Mouse (Mus musculus): ENCODE results near the gene Cysrt1.

Gene Cysrt1

DNA sequence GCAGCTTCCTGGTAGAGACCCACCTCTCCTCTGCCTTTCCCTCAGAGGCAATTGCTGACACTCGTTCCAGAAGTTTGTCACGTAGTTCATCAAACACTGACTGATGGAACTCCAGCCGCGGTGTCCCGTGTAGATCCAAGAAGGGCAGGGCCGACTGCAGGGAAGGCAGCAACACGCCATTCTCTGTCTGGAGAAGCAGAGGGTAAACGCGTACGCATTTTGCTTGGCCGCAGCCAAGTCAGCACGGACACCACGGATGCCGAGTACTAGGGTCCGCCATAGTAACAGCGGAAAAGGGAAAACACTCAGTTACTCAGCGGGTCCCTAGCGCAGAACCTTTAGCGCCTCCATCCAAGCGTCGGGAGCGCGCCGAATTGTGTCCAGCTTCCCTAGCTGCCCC, 31.6 kb downstream of the Cysrt1 start:
- no peak for DNase-seq (ENCODE audit: low read depth, low spot score)

DNA sequence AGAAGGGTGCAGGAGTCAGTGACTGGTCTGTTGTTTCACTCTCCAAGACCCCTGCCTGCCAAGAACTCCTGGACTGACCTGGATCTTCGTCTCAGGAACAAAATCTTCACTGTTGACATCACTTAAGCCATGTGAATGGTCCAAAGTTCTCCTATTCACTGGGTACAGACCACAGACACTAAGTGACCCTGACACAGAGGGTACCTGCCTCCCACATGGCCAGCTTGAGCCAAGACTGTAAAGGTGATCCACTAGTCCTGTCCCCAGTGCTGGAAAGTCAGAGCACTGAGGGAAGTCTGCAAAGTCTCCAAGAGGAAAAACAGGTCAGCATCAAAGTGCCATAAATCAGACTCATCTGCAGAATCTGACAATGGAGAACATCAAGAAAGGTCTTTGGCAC, 34.7 kb downstream of the Cysrt1 start:
- no peak for DNase-seq (ENCODE audit: low read depth, low spot score)

DNA sequence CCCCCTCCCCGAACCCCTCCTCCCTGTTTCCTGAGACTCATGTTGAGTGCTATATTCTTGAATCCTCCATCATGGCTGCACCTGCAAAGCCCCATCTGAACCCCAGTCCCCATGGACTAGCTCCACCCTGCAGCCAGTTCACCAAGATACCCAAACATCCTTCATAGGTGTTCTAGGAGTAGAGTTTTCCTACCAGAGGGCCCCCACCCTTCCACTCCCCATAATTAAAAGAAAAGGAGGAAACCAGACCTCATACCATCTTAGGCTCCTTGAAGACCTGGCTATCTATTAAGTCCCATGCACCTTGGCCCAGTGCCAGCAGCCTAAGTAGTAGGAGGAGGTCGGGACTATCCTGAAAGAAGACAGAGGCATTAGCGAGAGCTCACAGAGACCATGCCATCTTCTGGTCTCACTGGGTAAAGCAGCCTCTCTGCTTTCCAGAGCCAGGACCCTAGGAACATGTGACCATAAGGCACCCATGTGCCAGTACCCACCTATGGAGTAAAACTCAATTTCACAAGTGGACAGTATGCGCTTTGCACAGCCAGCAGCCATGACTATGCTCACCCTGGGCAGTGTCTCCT, 38.5 kb downstream of the Cysrt1 start:
- no peak for DNase-seq (ENCODE audit: low read depth, low spot score)

DNA sequence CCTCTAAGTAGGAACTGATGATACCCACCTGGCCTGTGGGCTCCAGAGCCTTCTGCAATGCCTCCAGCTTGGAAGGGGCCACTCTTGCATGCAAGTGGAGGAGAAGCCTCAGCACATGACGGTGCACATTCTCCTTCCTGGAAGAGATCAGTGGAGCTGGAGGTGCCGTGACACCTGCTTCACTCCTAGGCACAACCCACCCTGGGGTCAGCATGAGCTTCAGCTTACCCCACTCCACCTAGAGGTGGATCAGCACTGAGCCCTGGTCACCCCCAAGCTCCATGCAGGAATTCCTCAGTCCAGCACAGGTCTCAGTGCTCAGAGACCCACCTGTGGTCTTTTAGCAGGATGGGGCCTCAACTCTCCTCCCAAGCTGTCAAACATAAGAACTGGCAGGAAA, 41.6 kb downstream of the Cysrt1 start:
- DNase-seq (ENCODE audit: low read depth, low spot score), result no peak

DNA sequence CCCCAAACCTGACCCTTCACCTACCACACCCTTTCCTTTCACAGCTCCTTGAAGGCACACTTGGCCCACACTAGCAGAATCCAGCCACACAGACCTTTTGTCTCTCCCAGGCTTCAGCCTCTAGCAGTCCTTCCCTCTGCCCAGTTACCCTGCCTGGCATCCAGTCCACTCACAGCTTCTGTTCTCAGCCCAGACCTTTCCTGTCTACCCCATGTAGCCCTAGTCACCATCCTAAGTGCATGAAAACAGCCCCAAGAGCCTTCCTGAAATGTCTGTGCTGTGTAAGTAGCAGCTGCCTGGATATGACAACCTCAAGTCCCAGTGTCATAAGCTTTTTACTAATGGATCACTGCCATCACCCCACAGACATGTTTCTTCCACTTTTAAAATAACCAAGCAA, 44.3 kb downstream of the Cysrt1 start:
- DNase-seq (ENCODE audit: low read depth, low spot score), result no peak

DNA sequence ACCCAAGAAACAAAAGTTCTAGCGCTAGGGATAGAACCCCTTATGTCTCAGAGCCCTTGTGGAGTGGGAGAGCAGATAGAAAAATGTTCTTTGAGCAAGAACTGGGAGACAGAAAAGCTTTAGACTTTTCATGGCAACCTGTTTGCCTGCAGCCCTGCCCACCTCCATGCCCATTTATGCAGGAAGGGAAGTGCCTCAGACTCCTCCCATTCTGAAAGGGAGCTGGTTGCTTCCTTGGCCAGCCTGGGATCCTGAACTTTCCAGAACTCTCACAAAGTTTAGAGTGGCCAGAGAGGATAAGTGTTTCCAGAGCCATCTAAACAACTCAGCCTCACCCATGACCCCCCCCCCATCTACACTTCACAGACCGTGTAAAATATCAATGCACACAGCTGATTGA, 45.1 kb downstream of the Cysrt1 start:
- no peak for DNase-seq (ENCODE audit: low read depth, low spot score)

DNA sequence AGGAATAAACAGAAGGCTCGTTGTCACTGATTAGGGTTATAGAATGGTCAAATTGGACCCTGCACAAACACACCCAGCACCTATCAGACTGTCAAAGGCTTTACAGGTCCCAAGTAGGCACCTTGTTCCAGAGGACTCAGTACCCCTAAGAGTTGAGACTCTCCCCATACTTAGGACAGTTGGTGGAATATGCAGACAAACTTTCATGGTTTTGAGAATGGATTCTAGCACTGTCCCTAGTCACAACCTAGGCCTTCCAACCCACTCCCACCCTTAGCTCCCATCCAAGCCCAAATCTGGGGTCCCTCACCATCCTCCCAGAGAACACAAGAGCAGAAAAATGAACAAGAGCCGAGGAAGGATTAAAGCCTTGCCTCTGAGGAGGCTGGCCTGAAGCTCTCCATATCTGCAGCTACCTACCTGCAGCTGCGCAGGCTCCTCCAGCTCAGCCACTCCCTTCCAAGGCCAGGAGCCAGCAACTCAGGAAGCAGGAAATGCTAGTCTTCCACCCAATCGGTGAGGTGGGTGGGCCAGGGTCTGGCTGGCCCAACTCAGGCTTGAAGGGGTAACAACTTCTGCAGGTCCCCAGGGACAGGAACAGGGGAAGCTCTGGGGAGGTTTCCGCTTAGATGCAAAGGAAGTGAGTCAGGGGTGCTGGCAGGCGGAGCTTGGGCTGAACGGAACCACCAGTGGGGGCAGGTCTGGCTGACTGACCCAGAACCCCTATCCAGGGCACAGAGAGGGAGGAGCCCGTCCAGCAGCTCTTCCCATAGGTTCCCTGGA, 45.9 kb downstream of the Cysrt1 start, which contains the start of gene Tor4a:
Gene Tor4a (minus strand): TSS at position 715 of the 783 bp plus-strand sequence.
- DNase-seq (ENCODE audit: low read depth, low spot score), result no peak

DNA sequence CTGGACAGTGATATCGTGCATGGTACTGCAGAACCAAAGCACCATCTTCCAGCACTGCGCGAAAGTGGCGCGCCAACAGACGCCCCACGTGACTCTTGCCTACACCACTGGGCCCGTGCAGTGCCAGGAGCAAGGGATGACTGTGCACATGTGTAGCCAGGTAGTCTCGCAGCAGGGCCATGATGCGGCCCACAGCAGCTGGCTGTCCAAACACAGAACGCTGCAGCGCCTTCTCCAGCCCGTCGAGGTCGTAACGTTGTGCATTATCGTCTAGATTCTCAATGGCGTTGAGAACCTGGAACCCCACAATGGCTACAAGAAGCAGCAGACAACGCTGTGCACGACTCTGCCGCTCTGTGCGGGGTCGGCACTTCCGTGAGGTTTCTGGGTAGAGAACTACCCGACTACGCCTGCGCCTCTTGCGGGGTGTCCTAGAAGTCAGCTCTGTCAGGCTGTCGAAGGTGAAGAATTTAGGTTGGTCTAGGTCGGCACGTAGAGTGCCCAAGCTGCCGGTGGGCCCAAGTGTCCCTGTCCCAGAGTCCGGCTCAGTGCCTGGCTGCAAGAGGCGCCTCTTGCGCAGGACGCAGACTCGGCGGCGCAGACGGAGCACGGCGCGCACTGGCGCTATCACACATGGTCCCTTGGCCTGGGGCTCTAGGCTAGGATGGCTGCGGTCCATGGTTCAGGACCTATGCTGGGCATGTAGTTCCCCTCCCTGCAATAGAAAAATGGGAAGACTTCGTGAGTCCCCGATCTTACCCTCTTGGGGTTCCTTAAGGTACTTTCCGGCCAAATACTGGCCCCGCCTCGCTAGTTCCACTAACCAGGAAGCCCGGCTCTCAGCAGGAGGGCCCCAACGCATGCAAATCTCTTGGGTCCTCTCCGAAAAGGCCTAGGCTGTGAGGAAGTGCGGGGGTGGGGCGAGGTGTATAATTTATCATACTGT, 46.8 kb downstream of the Cysrt1 start:
- DNase-seq (ENCODE audit: low read depth, low spot score), result no peak

DNA sequence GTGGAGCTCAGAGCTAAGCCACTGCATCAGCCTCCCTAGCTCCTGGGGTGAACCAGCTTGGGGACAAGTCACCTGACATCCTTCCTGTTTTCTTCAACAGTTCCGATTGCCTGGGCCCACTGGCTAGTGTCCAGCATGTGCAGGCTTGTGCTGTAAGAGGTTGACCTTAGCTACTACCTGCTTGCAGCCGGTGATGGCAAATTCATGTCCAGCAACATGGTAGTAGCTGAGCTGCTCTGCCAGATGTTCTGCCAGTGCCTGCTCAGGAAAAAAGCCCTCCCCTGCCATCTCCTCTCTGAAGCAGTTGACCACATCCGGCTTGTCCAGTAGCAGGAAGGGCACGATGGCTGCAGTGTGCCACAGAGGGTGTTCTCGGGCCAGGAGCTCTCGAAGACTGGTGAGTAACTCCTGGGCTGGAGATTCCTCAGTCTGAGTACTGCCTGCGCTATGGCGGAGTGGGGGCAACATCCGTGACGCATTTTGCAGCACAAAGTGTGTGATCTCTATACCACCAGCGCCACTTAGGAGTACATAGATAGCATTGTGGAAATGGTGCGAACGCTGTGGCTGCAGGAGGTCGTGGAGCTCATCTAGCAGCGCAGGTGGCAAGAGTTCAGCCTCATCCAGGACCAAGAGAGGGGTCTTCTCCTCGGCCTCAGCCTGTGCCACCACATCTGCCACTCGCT, 47.6 kb downstream of the Cysrt1 start:
- no peak for DNase-seq (ENCODE audit: low read depth, low spot score)

DNA sequence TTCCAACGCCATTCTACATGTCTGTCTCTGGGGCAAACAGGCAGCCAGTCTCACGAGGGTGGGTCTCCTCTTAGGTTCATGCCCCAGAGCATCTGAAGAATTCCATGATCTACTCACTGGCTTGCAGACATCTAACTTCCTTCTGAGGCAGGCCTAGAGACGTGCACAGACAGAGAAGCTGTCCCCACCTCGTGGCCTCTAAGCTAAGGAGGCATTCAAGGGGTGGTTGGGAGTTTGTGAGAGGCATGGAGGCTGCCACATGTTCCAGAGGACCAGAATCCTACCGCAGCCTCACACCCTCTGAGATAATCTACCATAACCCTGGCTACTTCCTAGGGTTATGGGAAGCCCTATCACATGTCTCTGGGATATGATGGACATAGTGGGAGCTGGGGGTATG, 48.2 kb downstream of the Cysrt1 start:
- DNase-seq (ENCODE audit: low read depth, low spot score), result no peak

DNA sequence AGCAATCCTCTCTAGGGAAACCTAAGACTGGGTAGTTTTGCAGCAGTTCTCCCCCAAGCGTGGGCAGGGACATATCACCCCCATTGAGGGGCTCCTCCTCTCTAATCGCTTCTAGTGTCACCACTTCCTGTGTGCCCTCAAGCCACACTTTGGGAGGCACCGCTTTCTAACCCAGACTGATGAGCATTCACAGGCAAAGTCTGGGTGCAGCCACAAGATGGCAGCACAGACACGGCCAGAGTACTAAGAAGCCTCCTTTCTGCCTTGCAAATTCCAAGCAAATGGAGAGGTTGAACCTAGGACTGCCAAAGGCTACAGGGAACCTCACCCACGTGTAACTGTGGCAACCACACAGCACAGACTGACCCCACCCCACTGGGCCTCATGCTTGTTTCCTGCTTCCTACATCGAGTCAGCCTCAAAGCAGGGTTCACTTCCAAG, 48.9 kb downstream of the Cysrt1 start:
- peak; percentile 84 for DNase-seq (ENCODE audit: low read depth, low spot score)

Measured in WW6 (cell line).